Mouse (Mus musculus) liver, adult 2 months (tissue): Measurements from ENCODE around the gene Abca7. TPM values are rescaled to one million over a fixed set of nuclear protein-coding genes. Genes with fewer than 3 reads are reported as not detected.

Source experiments
- DNase-seq: peaks from one replicate; pipeline ENCODE4 v3.0.0-alpha.2; 2011; ENCODE audit warnings: low read depth, low spot score; ENCODE audit errors: extremely low read depth
- H3K27ac ChIP-seq: fragments of 200-500 bp; replicated peaks from 2 replicates; pipeline ENCODE4 v1.5.1; 2012; ENCODE audit warnings: low read depth, mild to moderate bottlenecking, control low read depth, inconsistent platforms, low read length; ENCODE audit not compliant: insufficient read depth
- H3K27me3 ChIP-seq: fragments of 200-500 bp; 2 replicates; pipeline ENCODE4 v1.6.1; 2012; ENCODE audit warnings: mild to moderate bottlenecking, moderate library complexity, low read length, inconsistent platforms; ENCODE audit not compliant: control insufficient read depth, insufficient read depth
- H3K36me3 ChIP-seq: fragments of 200-500 bp; 2 replicates; pipeline ENCODE4 v1.6.1; 2012; ENCODE audit warnings: low read length, inconsistent platforms; ENCODE audit not compliant: control insufficient read depth, insufficient read depth
- H3K4me1 ChIP-seq: fragments of 200-500 bp; 2 replicates; pipeline ENCODE4 v1.6.1; 2011; ENCODE audit warnings: low read length; ENCODE audit not compliant: control insufficient read depth, insufficient read depth
- H3K4me3 ChIP-seq: fragments of 200-500 bp; 2 replicates; pipeline ENCODE4 v1.5.1; 2011; ENCODE audit warnings: low read depth, mild to moderate bottlenecking, control low read depth, low read length, moderate library complexity; ENCODE audit not compliant: insufficient read depth
- H3K79me2 ChIP-seq: fragments of 200-500 bp; 2 replicates; pipeline ENCODE4 v1.6.1; 2012; ENCODE audit warnings: inconsistent platforms, mild to moderate bottlenecking, low read length, moderate library complexity; ENCODE audit not compliant: control insufficient read depth, insufficient read depth
- H3K9ac ChIP-seq: fragments of 200-500 bp; 2 replicates; pipeline ENCODE4 v1.6.1; 2012; ENCODE audit warnings: low read depth, mild to moderate bottlenecking, control low read depth, inconsistent platforms, low read length
- CTCF ChIP-seq: fragments of 200-500 bp; IDR thresholded peaks from 2 replicates; pipeline ENCODE4 v1.5.1; 2011; ENCODE audit warnings: low read depth, low read length, control low read depth
- POLR2A ChIP-seq: fragments of 200-500 bp; IDR thresholded peaks from 2 replicates; pipeline ENCODE4 v1.6.1; 2011; ENCODE audit warnings: low read length, control low read depth; ENCODE audit not compliant: insufficient read depth; ENCODE audit errors: extremely low read depth
- WGBS: fragments of 180-500 bp; shearing (Covaris S2); methylation state at CpG from one replicate; pipeline ENCODE4 v1.1.7; 2018; 5-methylcytosine and 5-hydroxymethylcytosine counted together
- polyA plus RNA-seq: library from polyadenylated mRNA; depleted of rRNA; stranded (reverse); fragments of >200 nt; gene quantifications from 2 replicates; pipeline ENCODE4 v1.2.3, GENCODE M21; 2012
- total RNA-seq: library from RNA; depleted of rRNA; stranded (reverse); fragments of >200 nt; gene quantifications from 2 replicates; pipeline ENCODE4 v1.2.3, GENCODE M21; 2014

Gene Abca7
- total and polyA plus RNA-seq, 2 experiments, result 1.4 to 3.2 TPM

- H3K4me3 ChIP-seq, result no peak overlapping the region
- H3K27ac ChIP-seq, result no peak overlapping the region
- no peak for DNase-seq
- H3K27me3 ChIP-seq, result no peaks in the 10 kb centered on the region
- WGBS, result 51% methylated on average over 25 of the region's 25 CpGs
- H3K9ac ChIP-seq, result no peak overlapping the region
- no peaks in the 10 kb centered on the region for H3K36me3 ChIP-seq
- no peaks in the 10 kb centered on the region for H3K4me1 ChIP-seq
- no peaks in the 10 kb centered on the region for H3K79me2 ChIP-seq
- TF ChIP-seq CTCF (no peak), POLR2A (no peak)
Observed at GRCm38 (mm10) chr10:80013609-80014008, 17.3 kb downstream of the Abca7 start.

GRCm38 (mm10) chr10:80014484-80015290 is 18.4 kb downstream of the Abca7 start:
- Histone ChIP-seq H3K9ac (no peak overlapping the region), H3K27ac (no peak overlapping the region), H3K4me1 (no peaks in the 10 kb centered on the region), H3K27me3 (no peaks in the 10 kb centered on the region), H3K36me3 (no peaks in the 10 kb centered on the region), H3K4me3 (no peak overlapping the region), H3K79me2 (no peaks in the 10 kb centered on the region)
- TF ChIP-seq CTCF (peak; percentile 28; the same call in 1 of the 2 replicates), POLR2A (no peak)
- DNase-seq, result no peak
- 40% methylated on average over 28 of the region's 28 CpGs for WGBS

- Histone ChIP-seq H3K4me1 (no peaks in the 10 kb centered on the region), H3K79me2 (no peaks in the 10 kb centered on the region), H3K36me3 (no peaks in the 10 kb centered on the region), H3K9ac (no peak overlapping the region), H3K27ac (no peak overlapping the region), H3K27me3 (no peaks in the 10 kb centered on the region), H3K4me3 (no peak overlapping the region)
- whole genome bisulfite sequencing, result 91% methylated on average over 10 of the region's 10 CpGs
- no peak for DNase-seq
- no peak for TF ChIP-seq POLR2A
- no peak for TF ChIP-seq CTCF
Observed at GRCm38 (mm10) chr10:80015583-80015982, 19.3 kb downstream of the Abca7 start.

GRCm38 (mm10) chr10:80016511-80016910 is 20.2 kb downstream of the Abca7 start, which contains the start of gene Arhgap45:
Gene Arhgap45 (plus strand): TSS chr10:80016653.
- H3K4me3 ChIP-seq, result peak within 1 kb of the TSS; percentile 59
- no peaks in the 10 kb centered on the region for H3K79me2 ChIP-seq
- WGBS, result 60% methylated on average over 11 of the region's 11 CpGs
- peak within 1 kb of the TSS; percentile 17 for H3K27ac ChIP-seq
- peak within 1 kb of the TSS; percentile 66 for H3K9ac ChIP-seq
- TF ChIP-seq CTCF (no peak), POLR2A (no peak)
- no peaks in the 10 kb centered on the region for H3K36me3 ChIP-seq
- no peaks in the 10 kb centered on the region for H3K27me3 ChIP-seq
- DNase-seq, result peak; percentile 21
- H3K4me1 ChIP-seq, result no peaks in the 10 kb centered on the region

GRCm38 (mm10) chr10:80016931-80017330 is 20.6 kb downstream of the Abca7 start:
- Histone ChIP-seq H3K4me3 (peak overlapping the region; percentile 59), H3K36me3 (no peaks in the 10 kb centered on the region), H3K27me3 (no peaks in the 10 kb centered on the region), H3K79me2 (no peaks in the 10 kb centered on the region), H3K9ac (peak overlapping the region; percentile 66), H3K4me1 (no peaks in the 10 kb centered on the region), H3K27ac (peak overlapping the region; percentile 17)
- no peak for DNase-seq
- WGBS, result 76% methylated on average over 10 of the region's 10 CpGs
- TF ChIP-seq CTCF (no peak), POLR2A (no peak)

GRCm38 (mm10) chr10:80017361-80017760 is 21.1 kb downstream of the Abca7 start:
- peak overlapping the region; percentile 29 for H3K27ac ChIP-seq
- H3K4me1 ChIP-seq, result no peaks in the 10 kb centered on the region
- no peaks in the 10 kb centered on the region for H3K36me3 ChIP-seq
- WGBS, result 44% methylated on average over 3 of the region's 3 CpGs
- peak overlapping the region; percentile 59 for H3K4me3 ChIP-seq
- H3K79me2 ChIP-seq, result no peaks in the 10 kb centered on the region
- no peaks in the 10 kb centered on the region for H3K27me3 ChIP-seq
- no peak for DNase-seq
- peak overlapping the region; percentile 70 for H3K9ac ChIP-seq
- TF ChIP-seq CTCF (no peak), POLR2A (no peak)
